Mouse (Mus musculus) cerebellum, adult 2 months (tissue): Measurements from ENCODE around the gene Dusp1.

Experiments
- CTCF ChIP-seq: fragments of 200-500 bp; IDR thresholded peaks from 2 replicates; pipeline ENCODE4 v1.5.1; 2011; ENCODE audit warnings: low read depth, mild to moderate bottlenecking, control low read depth, low read length, moderate library complexity, borderline replicate concordance; ENCODE audit not compliant: insufficient read depth
- POLR2A ChIP-seq: fragments of 200-500 bp; IDR thresholded peaks from 2 replicates; pipeline ENCODE4 v1.6.1; 2011; ENCODE audit warnings: low read length, control low read depth, borderline replicate concordance; ENCODE audit not compliant: insufficient read depth

DNA sequence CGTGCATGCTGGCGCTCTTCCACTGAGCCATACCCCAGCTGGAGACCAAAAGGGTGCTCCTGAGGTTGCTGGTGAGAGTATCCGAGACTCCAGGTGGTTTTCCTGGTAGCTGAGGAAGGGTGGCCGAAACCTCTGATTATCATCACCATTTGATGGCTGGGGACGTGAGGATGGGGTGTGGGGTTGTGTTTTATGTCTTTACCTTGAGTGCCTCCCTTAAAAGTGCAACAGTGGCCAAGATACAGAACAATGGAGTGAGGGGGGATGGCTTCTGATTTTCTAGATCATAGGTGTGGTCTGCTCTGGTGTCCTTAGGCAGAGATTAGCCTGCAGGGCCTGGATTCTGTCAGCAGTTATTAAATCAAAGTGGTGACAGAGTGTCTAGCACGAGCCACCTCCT lies 17.5 kb upstream of the Dusp1 start:
- TF ChIP-seq CTCF: no peak
- no peak for TF ChIP-seq POLR2A
